Mouse (Mus musculus) cerebellum, postnatal 25 days (tissue): ENCODE measurements around the gene Cdip1.

Experiments
- DNase-seq, 2 experiments: peaks; one replicate each; pipeline ENCODE4 v3.0.0; 2021; ENCODE audit warnings: mixed read lengths in 2 of 2

Gene Cdip1

DNA sequence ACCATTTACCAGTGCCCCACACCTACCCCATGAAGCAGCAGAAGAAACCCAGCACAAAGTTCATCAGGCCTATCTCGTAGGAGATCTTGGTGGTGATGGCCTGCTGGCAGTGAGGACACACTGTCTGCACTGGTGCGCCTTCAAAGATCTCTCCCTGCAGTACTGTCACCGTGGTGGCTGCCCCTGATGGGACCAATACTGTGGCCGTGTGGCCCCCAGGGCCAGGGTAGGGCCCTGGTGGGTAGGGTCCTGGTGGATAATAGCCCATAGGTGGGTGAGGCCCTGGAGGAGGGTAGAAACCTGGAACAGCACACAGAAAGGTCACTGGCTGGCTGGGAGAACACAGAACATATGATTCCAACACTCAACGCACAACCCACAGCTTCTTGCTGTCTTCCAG lies 21.4 kb downstream of the Cdip1 start:
- no peak for DNase-seq

GRCm38 (mm10) chr16:4767012-4767790 lies 22.9 kb downstream of the Cdip1 start:
- no peak for DNase-seq

DNA sequence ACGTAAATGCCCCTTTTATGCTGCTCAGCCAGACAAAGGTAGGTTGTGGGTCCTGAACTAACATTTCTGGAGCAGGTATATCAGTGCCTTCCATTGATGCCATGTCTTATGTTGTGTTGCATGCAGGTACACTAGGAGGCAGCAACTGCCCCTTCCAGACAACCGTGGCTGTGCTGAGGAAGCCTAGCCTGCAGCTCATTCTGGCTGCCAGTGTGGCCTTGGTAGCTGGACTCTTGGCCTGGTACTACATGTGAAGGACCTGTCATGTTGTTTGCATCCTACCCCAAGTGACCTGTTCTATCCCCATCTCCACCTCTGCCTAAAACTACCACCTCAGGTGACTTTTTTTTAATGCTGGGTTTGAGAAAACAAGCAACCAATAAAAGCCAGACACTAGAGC lies 24.2 kb downstream of the Cdip1 start:
- DNase-seq: no peak

- peak in 1 of 2 experiments; percentile 30 for DNase-seq
Measured at GRCm38 (mm10) chr16:4763276-4763675, 26.8 kb downstream of the Cdip1 start.

DNA sequence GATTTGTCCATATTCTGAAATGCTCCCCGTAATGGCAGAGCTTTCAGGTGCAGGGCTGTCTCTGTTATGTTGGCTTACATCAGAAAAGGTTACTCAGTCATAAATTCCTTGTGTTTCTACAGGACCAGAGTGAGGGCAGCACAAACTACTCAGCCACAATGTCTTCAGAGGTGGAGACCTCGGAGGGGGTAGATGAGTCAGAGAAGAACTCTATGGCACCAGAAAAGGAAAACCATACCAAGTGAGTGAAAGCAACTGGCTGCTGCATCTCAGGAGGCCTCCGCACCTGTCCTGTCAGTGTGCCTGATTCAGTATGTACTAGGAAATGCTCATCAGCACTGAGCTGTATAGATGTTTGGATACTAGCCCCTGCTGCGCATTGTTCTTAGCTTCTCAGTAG lies 27.7 kb downstream of the Cdip1 start:
- DNase-seq: no peak

DNA sequence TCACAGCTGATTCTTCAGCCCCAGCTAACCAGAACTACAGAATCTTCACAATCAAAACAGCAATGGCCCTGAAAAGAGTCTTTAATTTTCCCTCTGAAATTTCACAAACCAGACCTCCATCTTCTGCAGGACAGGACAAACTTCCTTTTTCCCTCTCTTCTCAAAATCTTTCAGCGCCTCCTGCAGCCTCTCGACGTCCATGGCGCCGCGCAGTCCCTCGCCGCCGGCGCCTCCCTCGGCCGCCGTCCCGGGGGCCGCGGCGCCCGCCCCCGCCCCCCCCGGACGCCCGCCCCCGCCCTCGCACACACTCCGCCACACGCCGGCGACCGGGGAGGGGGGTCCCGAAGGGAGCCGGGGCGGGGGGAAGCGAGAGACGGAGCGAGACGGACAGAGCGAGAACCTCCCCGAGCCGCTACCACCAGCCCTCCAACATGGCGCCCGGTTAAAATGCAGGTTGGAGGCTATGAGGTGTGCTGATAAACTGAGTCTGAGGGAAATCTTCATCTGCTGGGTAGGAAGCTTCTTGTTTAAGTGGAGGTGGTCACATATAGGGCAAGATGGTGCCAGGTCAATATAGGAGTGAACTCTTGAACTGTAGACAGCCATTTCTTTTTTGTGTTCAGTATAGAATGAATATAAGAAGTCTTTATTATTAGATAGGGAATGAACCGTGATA lies 33.3 kb downstream of the Cdip1 start:
- peak; percentile 31 to 36 for DNase-seq

DNA sequence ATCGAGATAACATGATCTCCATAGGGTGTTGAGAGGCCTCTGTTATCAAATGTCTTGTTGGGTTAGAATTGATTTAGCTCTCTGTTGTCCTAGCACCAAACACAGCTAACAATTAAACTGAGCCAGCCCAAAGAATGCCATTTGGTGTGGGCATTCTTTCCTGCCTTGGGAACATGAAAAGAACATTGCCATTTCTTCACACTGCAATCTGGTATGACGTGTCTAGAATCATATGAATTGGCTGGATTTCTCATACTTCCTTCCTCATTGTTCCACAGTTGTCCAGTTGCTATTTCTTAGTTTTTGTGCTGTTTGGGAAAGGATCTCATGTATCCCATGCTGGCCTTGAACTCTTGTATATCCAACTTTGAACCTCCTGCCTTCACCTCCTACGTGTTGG lies 36.0 kb downstream of the Cdip1 start:
- no peak for DNase-seq

DNA sequence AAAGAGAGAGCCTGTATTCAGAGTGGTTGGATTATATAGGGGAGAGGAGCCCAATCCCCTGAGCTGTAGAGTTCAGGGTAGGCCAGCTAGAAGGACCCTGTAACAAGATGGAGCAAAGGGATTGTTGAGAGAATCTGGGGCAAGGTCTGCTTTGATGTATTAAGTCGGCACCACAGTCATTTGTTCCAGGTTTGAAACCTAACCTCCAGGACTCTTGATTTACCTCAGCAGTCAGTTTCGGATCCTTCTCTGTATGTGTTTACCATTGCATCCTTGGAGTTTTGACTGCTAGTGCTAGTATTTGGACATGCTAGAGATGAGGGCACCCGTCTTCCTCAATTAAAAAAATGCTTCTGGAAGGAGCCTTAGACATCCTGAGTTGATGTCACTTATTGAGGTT lies 37.9 kb downstream of the Cdip1 start:
- no peak for DNase-seq

DNA sequence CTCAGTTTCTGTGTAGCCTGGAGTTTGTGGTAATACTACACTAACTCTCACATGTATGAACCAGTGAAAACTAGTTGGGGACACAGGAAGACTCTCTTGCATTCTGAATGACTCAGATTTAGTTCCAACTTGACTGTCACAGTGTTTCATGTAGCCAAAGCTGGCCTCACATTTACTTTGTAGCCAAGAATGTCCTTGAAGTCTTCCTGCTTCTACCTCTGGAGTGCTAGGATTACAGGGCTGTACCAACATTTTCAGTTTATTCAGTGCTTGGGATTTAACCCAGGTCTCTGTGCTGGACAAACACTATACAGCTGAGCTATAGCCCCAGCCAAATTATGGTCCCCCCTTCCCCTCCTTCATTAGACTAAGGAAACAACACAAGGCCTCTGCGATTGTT lies 47.9 kb downstream of the Cdip1 start:
- DNase-seq: no peak

DNA sequence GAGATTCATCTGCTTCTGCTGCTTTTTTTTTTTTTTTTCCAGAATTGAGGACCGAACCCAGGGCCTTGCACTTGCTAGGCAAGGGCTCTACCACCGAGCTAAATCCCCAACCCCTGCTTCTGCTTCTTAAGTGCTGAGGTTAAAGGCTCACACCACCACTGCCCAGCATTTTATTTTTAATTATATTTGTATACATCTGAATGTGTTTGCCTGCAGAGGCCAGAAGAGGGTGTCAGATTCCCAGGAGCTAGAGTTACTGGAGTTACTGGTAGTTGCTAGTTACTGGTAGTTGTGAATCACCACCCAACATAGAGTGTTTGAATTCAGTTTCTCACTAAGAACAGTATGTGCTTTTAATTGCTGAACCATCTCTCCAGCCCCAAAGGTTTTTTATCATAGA lies 50.1 kb downstream of the Cdip1 start:
- no peak for DNase-seq

- DNase-seq: no peak
Measured at GRCm38 (mm10) chr16:4736262-4736661, 53.8 kb downstream of the Cdip1 start.

DNA sequence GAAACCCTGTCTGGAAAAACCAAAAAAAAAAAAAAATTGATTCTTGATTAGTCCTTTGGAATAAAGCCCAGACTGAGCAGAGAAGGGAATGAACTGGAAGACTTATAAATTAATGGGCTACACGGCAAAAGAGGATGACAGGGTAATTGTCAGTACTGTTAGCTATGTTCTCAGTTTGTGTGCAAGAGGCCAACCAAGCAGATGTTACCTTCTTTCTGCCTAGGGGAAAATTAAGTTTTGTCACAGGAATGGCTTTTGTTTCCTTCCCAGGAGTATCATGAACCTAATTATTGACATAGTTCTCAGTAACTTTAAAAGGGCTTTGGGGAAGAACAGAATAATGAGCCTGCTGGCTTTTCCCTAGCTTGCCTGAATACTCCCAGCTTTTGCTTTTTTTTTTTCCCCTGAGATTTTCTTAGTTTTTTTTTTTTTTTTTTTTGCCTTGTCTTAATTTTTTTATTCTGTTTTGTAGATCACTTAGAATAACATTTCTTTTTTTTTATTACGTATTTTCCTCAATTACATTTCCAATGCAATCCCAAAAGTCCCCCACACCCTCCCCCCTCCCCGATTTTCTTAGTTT lies 59.2 kb downstream of the Cdip1 start:
- no peak for DNase-seq

- DNase-seq: no peak
Measured at GRCm38 (mm10) chr16:4727963-4728362, 62.1 kb downstream of the Cdip1 start.

DNA sequence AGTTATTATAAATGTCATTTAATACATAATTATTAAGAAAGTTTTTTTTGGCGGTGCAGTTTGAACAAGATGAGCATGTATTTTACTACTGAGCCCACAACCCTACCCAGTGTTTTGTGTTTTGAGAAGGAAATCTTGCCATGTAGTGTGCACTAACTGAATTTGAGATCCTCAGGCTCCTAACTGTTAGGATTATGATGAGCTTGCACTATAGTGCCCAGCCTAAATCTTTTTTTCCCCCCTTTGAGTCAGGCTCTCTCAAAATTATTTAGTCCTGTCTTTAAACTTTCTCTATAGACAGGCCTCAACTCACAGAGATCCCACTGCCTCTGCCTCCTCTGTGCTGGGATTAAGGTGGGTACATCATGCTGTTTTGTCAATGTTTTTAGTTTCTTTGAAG lies 62.6 kb downstream of the Cdip1 start:
- no peak for DNase-seq

DNA sequence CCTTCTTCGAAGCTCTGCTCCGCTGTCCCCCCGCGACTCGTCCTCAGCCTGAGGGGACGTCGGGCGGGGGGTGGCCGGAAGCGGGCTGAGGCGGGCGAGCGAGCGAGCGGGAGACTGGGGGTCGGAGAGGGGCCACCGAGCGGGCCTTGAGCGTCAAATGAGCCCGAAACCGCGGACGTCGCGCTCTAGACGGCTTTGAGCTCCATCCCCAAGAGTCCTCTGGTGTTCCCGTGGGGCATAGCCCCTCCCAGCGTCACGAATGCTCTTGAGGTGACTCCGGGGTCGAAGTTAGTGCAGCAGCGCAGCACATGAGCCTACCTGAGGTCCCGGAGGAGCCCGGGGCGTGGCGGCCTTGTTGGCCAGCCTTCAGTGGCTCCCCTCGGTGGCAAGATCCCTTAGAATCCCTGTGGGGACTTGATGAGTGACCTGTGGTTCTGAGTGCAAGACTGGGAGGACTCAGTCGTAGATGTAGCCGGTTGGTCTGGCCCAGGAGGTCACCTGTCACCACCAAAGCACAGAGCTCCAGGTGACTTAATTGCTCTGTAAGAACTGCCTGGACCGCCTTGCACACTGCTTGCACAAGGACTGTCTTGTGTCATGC lies 63.5 kb downstream of the Cdip1 start:
- peak in 1 of 2 experiments; percentile 60 for DNase-seq

DNA sequence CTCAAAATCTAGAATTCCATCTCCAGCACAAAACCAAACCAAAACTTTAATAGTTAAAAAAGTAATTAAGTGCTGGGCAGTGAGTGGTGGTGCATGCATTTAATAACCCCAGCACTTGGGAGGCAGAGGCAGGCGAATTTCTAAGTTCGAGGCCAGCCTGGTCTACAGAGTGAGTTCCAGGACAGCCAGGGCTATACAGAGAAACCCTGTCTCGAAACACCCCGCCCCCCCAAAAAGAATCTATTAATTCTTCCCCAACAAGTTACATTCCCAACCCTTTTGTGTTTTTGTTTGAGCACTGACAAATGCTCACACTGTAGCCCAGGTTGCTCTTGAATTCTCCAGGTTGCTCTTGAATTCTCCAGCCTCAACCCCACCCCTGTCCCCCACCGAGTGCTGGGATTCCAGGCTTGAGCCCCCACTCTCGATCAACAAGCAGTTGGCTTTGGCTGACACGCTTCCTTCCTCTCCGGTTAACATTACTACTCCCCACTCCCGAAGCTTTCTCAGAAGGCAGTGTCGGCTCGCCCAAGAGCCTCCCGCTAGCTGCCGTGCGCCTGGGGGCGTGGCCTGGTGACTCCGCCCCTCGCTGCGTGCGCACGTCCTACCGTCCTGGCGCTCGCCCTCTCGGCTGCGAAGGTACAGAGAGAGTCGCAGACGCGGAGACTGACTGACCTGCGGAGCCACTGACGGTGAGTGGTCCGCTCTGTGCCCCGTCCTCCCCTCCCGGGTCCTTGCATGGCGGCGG lies 64.1 kb downstream of the Cdip1 start, which contains the start of gene Hmox2:
Gene Hmox2, plus strand, starts transcription at position 582 of the 748 bp plus-strand sequence.
- DNase-seq: peak; percentile 97 to 98

GRCm38 (mm10) chr16:4725266-4725665 lies 64.8 kb downstream of the Cdip1 start:
- no peak for DNase-seq

GRCm38 (mm10) chr16:4722915-4723209 lies 67.2 kb downstream of the Cdip1 start:
- no peak for DNase-seq

DNA sequence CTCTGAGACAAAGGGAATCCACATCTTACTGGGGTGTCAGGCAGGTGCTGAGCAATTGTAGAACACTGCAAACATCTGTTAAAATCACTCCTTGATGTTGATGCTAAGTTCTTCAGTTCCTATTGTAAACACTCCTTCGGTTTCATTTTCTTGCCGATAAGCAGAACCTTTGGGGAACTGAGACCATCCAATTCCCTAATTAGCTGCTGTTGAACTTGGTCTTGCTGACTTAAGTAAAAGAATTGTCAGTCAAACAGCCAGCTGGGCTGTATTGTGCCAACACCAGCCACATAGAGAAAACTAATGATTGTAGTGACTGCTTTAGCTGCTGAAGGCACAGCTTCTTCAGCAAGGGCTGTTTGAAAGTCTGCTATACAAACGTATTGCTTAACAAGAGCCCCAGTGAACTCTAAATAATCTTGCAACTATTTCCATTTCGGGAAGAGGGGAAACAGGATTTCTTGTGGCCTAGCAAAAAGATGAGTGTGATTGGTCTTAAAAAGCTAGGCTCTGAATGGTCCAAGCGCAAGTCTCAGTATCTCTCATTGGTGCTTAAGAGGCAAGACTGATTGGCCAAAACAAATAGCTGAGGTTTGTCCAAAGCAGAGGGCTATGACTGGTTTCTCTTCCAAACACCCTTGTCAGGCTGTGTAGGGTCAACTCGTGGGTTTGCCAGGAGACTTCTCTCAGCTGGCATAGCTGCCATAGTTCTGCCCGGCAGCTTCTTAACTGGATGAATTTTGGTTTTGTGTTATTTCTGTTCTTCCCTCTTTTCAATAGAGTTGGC lies 67.8 kb downstream of the Cdip1 start:
- DNase-seq: no peak

- peak; percentile 83 to 84 for DNase-seq
Measured at GRCm38 (mm10) chr16:4718753-4719518, 71.2 kb downstream of the Cdip1 start, which contains the start of gene Nmral1. Gene Nmral1, minus strand, starts transcription at chr16:4719356.

- DNase-seq: no peak
Measured at GRCm38 (mm10) chr16:4717866-4718265, 72.2 kb downstream of the Cdip1 start.
